Mouse (Mus musculus) granulocyte monocyte progenitor cell, adult 5-6 weeks (primary cell): ENCODE measurements at regions not wholly inside any gene's neighbourhood (a gene's known extent, or its start where the extent isn't known, plus 50 kb on each side); places are given as distances from the start of the nearest gene placed in this dataset.

ENCODE experiments used
- ATAC-seq: replicated peaks from 2 replicates; pipeline ENCODE4 v1.8.0; 2016; ENCODE audit warnings: mild to moderate bottlenecking, moderate TSS enrichment, inconsistent platforms; ENCODE audit not compliant: poor library complexity, severe bottlenecking

DNA sequence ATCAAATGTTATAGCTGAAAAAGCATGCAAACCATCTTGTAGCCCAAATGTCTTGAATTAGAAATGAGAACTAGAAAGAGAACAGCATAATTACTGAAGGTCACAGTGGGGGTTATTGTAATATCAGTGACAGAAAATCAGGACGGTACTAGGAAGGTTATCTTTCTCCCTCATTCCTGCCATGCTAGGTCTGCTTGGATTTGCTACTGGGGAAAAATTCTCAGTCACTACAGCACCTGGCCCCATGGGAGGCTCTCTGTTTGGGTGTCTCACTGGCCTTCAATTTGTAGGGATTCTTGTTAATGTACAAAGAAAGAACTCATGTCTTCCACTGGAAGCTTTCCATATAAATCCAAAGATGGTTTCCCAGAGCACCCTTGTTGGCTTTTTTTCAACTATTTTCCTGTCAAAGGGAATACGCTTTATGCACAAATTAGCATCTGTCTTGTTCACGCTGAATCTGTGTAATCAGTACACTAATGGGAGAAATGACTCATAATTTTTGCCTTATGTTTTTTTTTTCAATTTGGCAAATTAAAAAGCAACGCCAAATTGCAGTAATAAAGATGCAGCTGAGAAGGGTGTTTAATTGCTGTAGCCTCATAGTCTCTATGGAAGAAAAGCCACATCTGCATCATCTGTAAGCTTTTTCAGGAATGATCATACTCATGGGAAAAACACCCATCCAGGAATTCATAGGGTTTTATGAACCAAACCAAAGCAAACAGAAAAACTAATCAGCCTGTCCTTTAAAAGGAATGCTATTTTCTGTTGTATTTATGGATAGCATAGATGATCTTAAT is 290.2 kb upstream of the Arhgef26 start:
- no peak for ATAC-seq

DNA sequence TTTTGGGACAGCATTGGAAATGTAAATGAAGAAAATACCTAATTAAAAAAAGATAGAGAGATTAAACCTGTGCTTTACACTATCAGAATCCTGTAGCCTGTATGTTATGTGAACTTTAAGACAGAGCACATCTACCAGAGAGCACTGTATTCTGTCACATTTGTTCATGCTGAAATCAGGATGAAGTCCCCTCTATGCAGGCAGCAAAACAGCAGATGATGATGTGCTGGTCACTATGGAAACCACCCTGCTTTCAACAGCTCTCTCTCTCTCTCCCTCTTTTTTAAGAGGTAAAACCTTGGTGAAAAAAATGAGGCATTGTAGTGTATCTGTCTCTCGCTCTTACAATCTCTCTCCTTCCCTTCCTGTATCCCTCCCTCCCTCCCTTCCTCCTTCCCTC is 283.9 kb upstream of the Arhgef26 start:
- no peak for ATAC-seq

DNA sequence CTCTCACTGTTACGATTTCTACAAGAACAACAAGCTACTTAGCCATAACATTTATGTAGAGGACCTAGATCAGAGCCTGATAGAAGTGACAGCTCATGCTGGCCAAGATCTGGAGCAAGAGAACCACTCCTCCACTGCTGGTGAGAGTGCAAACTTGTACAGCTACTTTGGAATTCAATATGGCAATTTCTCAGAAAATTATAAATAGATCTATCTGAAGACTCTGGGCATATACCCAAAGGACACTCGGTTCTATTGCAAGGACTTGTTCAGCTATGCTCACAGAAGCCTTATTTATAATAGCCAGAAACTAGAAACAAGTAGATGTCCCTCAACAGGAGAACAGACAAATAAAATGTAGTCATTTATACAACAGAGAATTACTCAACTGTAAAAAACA is 259.6 kb upstream of the Arhgef26 start:
- no peak for ATAC-seq

DNA sequence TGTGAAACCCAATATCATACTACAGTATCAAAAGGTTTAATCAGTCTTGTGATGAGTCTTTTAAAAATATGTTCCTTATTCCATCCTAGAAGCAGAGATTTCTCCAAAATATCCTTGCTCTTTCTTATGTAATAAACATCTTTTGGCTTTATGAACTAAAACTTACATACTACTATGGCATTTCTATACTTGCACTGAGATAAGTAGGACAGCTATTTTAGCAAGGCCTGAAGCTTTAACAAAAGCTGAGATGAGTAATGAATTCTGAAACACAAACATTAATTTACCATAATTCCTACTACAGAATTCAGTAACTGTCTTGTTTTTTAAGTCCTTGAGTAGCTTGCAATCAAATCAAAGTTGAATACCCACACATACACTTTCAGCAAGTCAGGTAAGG is 252.6 kb upstream of the Arhgef26 start:
- no peak for ATAC-seq

DNA sequence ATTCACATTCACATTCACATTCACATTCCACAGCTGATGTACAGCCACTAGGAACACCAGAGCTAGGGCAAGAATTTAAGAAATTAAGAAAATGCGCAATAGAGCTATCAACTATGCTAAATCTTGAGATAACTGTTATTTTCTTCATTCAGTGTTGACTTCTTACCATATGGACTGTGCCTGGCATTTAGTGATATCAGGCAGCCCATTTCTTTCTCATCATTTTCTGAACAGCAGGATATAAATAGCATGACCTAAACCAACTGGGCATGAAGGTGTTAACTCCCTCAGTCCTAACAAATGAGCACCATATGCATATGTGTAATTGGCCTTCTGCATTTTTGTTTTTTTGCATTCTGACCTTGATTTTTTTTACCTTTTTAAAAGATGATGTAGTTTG is 250.9 kb upstream of the Arhgef26 start:
- no peak for ATAC-seq

DNA sequence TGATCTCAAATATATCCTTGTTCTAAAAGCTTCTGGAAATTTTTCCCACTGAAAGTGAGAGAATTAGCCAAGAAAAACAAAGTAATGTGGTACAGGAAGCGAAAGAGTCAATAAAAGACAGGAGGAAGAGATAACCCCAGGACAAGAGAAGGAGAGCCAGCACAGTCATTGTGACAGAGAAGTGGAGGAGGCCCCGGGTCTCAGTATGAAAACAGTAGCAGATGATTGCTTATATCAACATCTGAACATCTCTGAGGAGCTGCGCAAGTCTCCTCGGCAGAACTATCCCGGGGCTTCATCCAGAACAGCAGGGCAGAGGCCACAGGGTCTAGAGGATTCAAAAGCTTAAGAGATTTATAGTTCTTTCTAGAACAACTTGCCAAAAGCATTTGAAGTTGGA is 235.0 kb upstream of the Arhgef26 start:
- ATAC-seq = no peak

DNA sequence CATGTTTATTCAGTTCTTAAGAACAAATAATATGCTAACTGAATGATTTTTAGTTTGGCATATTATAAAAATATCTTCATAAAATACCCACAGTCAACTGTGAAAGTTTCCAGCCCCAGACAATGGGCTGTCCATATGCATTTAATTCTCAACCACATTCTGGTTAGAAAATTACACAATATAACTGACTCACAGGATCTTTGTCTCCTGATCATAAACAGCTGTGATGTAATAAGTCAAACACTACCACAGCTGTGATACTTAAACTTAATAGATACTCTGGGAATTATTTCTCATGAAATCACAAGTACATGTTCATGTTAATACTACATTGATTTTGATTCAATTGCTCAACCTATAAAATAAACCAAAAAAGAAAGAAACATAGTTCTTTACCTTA is 234.3 kb upstream of the Arhgef26 start:
- ATAC-seq = peak; percentile 80

DNA sequence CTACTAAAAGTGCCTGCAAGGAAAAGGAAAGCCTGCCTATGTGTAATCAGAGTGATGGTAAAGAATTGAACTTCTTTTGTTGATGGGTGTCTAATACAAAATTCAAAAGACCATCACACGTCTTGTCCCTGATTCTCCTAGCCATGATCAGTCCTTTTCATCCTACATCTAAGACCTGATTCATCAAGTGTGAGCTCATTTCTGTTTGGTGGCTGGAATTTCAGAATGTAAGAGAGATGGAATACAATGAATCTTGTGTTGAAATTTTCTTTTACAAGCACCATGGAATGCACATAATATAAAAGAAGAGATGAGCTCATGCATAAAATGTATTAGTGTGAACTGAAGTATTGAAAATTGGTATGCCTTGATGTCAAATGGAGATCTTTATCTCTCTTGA is 233.6 kb upstream of the Arhgef26 start:
- ATAC-seq = no peak

DNA sequence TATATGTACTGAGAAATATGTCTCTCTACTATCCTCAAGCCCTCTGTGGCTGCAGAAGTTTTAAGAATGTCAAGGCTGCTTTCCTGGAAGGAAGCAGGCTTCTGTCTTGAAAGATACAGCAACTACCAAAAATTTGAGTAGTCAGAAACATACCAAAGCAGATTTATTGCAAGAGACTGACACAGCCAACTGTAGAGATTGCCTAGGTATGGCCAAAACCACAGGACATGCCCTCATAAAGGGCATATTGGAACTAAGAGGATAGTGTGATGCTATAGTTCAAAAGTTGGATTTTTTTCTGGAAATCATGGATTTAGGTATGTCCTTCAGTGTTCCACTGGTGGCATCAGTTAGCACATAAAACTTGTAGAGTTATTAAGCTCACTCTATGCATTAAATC is 230.8 kb upstream of the Arhgef26 start:
- no peak for ATAC-seq
